Mouse (Mus musculus) thymus, postnatal 25 days (tissue): ENCODE data around the gene Aen.

Source experiments
- DNase-seq: peaks from one replicate; pipeline ENCODE4 v3.0.0; 2022

Gene Aen

GRCm38 (mm10) chr7:78895021-78895652, 517 bp upstream of the Aen start:
- DNase-seq = no peak

DNA sequence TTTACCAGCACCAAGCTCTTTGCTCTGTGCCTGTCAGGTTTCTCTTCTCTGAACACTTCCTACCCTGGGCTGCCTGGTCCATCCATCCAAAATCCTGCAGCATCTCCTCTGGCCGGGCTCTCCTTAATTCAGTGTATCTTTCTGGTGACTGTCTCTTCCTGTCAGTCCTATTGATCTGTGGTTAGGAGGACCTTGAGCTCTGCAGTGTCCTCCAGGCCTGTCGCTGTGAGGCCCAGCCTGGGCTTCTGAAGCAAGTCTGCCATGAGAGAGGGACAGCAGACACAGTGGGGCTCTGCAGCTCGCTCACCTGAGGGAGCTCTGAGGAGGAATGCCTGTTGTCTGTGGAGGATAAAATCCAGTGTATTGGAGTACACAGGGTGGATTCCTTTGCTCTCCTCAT, 1.9 kb downstream of the Aen start:
- DNase-seq = no peak

DNA sequence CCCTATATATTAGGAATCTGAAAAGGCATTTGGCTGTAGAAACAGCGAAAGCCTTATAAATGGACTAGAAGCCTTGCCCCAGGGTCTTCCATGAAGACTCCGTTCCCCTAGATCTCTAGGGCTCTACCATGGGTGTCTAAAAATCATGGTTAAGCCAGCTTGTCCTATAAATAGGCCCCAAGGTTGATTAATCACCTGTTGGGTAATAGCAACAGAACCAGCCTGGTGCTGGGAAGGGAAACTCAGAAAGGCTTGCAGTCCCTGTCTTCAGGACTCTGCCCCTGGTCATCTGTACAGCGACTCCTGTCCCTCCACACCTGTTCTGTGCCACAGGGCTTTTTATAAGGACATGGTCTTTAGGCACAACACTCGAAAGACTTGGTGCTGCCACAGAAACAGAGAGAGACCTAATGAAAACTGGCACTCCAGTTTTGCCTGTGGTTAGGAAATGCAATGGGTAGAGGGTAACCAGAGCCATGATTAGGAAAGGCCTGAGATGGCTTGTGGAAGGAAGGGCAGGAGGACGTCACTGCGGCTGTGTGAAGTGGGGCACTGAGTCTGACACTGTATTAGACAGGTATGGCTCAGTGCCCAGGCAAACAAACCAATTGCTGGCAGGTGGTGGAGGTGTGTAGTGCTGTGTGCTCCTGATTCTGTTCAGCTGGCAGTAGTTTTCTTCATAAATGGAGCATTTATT, 7.7 kb downstream of the Aen start:
- no peak for DNase-seq

DNA sequence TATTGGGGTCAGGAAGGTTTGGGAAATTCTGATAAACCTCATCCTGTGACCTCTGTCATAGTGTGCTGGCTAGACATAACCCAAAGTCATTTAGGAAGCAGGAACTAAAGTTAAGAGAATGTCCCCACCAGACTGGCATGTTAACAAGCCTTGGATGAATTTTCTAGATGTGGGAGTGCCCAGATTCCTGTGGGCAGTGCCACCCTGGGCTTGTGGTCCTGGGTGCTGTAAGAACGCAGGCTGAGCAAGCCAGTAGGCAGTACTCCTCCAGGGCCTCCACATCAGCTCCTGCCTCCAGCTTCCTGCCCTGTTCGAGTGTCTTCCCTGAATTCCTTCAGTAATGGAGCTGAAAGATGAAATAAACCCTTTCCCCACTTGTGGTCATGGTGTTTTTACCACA, 8.5 kb downstream of the Aen start:
- no peak for DNase-seq

DNA sequence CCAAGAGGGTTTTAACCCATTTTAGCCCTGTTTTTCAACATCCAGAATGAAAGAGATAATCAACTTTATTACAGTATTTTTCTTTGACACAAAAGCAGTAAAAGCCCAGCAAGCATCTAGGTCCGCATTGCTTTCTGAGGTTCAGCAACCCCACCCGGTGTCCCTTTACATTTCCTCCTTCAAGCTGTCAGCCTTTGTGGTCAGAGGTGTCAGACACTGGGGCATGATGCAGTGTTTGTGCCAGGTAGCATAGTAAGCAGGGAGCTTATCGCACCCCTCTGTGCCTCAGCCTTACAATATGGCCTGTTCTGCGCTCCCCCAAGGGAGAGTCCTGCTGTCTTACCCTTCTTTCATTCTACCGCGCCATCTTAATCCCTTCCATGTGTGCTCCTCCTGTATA, 13.4 kb downstream of the Aen start:
- DNase-seq = no peak

GRCm38 (mm10) chr7:78910336-78911098, 14.9 kb downstream of the Aen start:
- DNase-seq = no peak

DNA sequence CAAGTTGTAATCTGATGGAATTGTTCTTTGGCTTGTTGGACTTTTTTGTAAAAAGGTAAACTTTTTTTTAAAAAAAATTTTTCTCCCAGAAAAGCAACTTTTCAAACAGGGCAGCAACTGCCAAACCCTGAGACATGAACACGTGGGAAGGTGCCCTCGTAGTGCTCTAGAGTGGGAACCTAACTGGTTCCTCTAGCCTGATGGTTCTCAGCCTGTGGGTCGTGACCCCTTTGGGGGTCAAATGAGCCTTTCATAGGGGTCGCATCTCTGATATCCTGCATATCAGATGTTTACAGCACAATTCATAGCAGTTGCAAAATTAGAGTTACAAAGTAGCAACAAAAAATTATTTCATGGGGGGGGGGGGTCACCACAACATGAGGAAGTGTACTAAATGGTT, 15.6 kb downstream of the Aen start:
- no peak for DNase-seq

DNA sequence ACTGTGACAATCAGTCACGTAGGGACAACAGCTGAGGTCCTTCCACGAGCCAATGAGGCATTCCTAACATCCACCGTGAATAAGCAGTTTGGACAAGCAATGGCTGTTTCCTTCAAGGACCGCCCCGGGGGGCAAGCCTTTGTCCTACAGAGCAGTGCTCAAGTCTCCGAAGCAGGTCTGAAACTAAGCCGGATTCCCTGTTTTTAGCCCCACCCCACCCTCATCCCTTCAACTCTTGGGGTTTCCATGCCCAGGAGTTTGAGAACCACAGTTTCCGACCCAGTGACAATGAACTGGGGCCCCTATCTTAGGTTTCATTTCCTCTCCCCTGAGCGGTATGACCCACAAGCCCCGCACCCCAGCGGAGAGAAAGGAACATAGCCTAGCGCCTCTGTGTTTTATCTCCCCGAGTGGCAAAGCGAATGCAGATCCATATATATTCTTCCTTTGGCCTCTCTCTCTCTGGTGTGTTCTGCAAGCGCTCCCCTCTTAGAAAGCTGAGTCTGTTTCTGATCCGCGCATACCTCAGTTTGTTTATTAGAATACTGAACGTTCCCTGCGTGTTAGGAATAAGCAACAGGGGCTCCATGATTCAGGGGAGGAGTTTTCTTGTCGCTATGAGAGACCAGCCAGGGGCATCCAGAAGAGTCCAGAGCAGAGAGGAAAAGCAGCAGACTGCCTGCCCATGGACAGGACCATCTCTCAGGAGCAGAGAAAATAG, 16.8 kb downstream of the Aen start:
- peak; percentile 68 for DNase-seq

DNA sequence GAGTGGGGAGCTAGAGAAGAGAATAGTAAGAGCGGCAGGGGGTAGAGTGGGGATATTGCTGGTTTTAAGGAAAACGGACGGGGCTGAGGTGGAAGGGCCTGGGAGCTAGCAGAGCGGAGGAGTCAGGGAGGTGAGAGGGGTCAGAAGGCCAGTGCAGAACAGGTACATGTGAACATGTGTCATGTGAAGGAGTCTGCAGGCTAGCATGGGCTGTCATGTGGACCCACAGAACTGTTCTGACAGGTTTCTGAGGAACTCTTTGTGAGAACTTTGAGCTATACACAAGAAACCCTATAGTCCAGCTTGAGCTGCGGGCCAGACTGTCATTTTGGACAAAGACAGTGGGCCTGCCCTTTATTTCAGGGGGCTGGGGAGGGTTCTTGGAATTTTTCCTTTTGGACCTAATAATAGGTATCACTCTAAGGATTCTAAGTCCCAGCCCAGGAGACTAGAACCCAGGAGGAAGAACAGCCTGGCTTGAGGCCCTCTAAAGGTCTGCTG, 17.4 kb downstream of the Aen start, which contains the start of gene Isg20:
TSS of gene Isg20 (plus strand) at position 451 of the 501 bp plus-strand sequence.
- DNase-seq = no peak

- peak; percentile 55 for DNase-seq
These were observed 18.2 kb downstream of the Aen start for GRCm38 (mm10) chr7:78913649-78914544.

GRCm38 (mm10) chr7:78914545-78914845, 18.8 kb downstream of the Aen start:
- DNase-seq = no peak

- DNase-seq = no peak
These were observed 19.3 kb downstream of the Aen start for GRCm38 (mm10) chr7:78914896-78915510.

DNA sequence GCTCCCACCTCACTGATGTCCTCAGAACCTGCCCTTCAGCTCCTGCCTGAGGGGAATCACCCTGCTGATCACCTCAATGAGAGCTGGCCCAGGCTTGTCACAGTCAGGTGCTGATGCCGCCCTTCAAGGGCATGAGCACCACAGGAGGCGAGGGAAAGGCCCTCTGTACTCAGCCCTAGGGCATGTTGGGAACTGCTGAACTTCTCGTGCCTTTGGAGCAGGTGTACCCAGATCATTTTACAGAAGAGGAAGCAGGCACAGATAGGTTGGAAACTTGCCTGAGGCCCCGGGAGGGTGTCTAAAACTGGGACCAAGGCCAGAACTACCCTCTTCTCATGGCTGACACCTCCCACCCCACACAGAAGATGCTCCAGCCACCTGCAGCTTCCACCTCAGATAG, 23.0 kb downstream of the Aen start:
- DNase-seq = no peak

DNA sequence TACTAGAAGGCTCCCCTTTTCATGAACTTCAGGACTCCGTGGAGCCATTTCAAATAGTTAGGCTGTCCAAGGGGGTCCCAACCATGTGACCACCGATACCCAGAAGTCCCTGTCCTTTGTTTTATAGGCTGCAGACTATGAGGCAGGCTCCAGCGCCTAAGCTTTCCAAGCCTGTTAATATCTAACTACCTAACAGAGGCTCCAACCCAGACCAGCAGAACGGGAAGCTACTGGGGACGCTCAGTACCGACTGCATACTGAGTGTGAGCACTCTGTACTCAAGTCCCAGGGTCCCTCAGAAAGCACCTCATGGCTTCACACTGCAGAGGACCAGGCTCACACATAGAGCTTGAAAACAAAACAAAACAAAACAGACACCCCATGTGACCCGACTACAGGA, 26.9 kb downstream of the Aen start:
- DNase-seq = no peak

- peak; percentile 51 for DNase-seq
These were observed 28.6 kb downstream of the Aen start for GRCm38 (mm10) chr7:78924300-78924699.

DNA sequence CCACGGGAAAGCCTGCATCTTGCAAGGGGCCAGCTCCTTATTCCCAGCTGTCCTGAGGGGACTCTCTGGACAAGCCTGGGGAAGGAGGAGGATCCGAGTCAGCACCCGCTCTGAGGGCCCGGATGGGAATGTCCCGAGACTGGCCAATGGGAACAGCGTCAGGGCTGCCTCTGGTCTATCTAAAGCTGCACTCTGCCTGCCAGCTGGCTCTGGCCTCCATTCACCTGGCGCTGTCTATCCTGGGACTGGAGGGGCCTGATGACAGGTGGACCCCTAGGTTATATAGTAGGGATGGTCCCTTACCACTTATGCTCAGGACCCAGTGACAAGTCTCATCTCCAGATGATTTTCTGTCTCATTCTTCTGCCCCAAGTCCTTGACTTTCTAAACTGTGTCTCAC, 29.1 kb downstream of the Aen start:
- DNase-seq = no peak

DNA sequence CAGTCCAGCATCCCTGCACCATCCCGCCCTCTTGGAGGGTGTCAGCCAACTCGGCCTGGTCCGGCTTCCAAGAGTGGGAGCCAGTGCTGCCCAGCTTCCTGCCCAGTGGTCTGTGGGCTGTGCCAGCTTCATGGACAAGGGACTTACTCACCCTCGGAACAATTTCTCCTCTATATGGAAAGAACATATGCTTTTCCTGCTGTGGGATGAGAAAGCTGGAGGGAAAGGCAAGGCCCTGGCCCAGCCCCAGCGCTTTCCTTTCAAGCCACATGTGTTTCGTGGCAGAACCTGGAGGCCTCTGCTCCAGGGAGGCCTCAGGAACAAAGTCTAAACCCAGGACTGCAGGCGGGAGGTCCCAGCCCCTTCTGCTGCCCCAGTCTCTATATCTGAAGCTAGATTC, 30.0 kb downstream of the Aen start:
- DNase-seq = no peak

DNA sequence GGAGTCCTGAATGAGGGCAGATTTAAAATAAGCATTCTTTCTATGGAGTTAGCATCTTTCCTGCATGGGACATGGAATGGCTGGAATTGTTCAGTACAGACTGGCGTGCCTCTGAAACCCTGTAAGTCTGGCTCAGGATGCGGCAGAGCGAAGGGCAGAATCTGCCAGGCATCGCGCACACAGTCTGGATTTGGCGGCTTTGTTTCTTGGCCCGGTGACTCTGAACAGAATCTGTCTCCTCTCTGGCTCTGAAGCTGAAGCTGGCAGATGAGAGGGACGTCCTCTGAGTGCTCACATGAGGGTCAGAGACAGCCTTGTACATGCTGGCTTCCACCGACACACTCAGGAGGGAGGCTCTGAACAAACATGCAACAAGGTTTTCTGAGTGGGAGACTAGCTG, 30.5 kb downstream of the Aen start:
- no peak for DNase-seq

- no peak for DNase-seq
These were observed 31.6 kb downstream of the Aen start for GRCm38 (mm10) chr7:78927266-78927665.

DNA sequence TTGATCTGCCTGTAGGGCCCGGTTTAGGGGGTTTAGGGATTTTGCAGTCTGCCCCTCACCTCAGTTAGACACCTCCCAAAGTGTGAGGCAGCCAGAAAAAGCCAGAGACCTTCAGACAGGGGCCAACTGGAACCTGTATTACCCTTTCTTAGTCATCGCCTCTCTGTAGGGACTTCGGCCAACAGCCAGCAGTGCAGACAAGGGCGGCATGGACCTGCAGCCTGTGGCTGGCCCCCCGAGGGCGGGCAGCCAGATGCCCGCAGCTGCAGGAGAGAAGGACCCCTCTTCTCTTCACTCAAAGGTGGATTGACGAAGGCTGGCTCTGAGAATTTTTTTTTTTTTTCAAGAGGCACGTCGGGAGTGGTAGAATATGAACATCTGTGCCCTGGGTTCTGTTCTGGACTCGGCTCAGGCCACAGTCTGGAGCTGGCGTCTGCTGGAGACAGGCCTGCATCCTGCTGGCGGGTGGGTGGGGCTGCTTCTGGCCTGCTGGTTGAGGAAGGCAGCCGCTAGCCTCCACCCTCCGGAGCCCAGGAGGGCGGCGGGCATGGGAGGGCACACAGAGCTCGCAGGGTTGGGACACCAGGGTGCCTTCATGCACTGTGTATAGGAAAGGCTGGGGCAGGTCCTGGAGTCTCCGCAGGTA, 43.4 kb downstream of the Aen start:
- no peak for DNase-seq

- DNase-seq = no peak
These were observed 45.3 kb downstream of the Aen start for GRCm38 (mm10) chr7:78940971-78941370.
